Mouse (Mus musculus) embryonic facial prominence, embryonic 11.5 days (tissue): Measurements from ENCODE around the gene Dennd6b. TPM values are rescaled to one million over a fixed set of nuclear protein-coding genes. Genes with fewer than 3 reads are reported as not detected.

ENCODE experiments used
- ATAC-seq: fragments of 200-750 bp; cut with Nextera tagmentation; replicated peaks from 2 replicates; pipeline ENCODE4 v1.8.0; 2017; ENCODE audit warnings: low read depth; ENCODE audit not compliant: insufficient number of reproducible peaks, low FRiP score, low TSS enrichment
- DNase-seq: peaks from one replicate; pipeline ENCODE4 v3.0.0-alpha.2; 2015; ENCODE audit warnings: low spot score
- H3K27ac ChIP-seq: fragments of 300-500 bp; sonication (generic); replicated peaks from 2 replicates; pipeline ENCODE4 v1.5.1; 2014; ENCODE audit warnings: mild to moderate bottlenecking, low read depth, low read length, control low read depth
- H3K27me3 ChIP-seq: fragments of 300-500 bp; sonication (generic); 2 replicates; pipeline ENCODE4 v1.6.1; 2014; ENCODE audit warnings: mild to moderate bottlenecking, low read length, moderate library complexity, mixed read lengths; ENCODE audit not compliant: control insufficient read depth, insufficient read depth
- H3K36me3 ChIP-seq: fragments of 300-500 bp; sonication (generic); replicated peaks from 2 replicates; pipeline ENCODE4 v1.6.1; 2014; ENCODE audit warnings: low read depth, mild to moderate bottlenecking, low read length, moderate library complexity, mixed read lengths; ENCODE audit not compliant: control insufficient read depth, insufficient read depth
- H3K4me1 ChIP-seq: fragments of 300-500 bp; sonication (generic); 2 replicates; pipeline ENCODE4 v1.6.1; 2014; ENCODE audit warnings: low read length, mixed read lengths; ENCODE audit not compliant: control insufficient read depth, insufficient read depth
- H3K4me2 ChIP-seq: fragments of 300-500 bp; sonication (generic); 2 replicates; pipeline ENCODE4 v1.6.1; 2014; ENCODE audit warnings: low read depth, mild to moderate bottlenecking, control low read depth, low read length, moderate library complexity
- H3K4me3 ChIP-seq: fragments of 300-500 bp; sonication (generic); 2 replicates; pipeline ENCODE4 v1.5.1; 2014; ENCODE audit warnings: low read depth, low read length, control low read depth
- H3K9ac ChIP-seq: fragments of 300-500 bp; sonication (generic); replicated peaks from 2 replicates; pipeline ENCODE4 v1.6.1; 2014; ENCODE audit warnings: mild to moderate bottlenecking, control low read depth, low read length
- H3K9me3 ChIP-seq: fragments of 300-500 bp; sonication (generic); replicated peaks from 2 replicates; pipeline ENCODE4 v1.6.1; 2016; ENCODE audit warnings: mild to moderate bottlenecking, low read length, inconsistent platforms, mixed read lengths; ENCODE audit not compliant: control insufficient read depth
- WGBS: fragments of 180-500 bp; shearing (Covaris S2); extraction: QIAGEN DNeasy Blood & Tissue Kit; methylation state at CpG from one replicate; pipeline ENCODE4 v1.1.7; 2014; 5-methylcytosine and 5-hydroxymethylcytosine counted together
- microRNA-seq: library from miRNA; unstranded; fragments of <30 nt; microRNA quantifications from one replicate; pipeline ENCODE4, GENCODE M21; 2016; ENCODE audit warnings: borderline number of aligned reads
- polyA plus RNA-seq: library from polyadenylated mRNA; unstranded; fragments of >200 nt; fragmentation: Nextera tagmentation; extraction: Ambion mirVana; gene quantifications from 2 replicates; pipeline ENCODE4 v1.2.1, GENCODE M21; 2014

Gene Dennd6b
- polyA plus RNA-seq, 1 experiment from 2014 or later, result 14.9 TPM

DNA sequence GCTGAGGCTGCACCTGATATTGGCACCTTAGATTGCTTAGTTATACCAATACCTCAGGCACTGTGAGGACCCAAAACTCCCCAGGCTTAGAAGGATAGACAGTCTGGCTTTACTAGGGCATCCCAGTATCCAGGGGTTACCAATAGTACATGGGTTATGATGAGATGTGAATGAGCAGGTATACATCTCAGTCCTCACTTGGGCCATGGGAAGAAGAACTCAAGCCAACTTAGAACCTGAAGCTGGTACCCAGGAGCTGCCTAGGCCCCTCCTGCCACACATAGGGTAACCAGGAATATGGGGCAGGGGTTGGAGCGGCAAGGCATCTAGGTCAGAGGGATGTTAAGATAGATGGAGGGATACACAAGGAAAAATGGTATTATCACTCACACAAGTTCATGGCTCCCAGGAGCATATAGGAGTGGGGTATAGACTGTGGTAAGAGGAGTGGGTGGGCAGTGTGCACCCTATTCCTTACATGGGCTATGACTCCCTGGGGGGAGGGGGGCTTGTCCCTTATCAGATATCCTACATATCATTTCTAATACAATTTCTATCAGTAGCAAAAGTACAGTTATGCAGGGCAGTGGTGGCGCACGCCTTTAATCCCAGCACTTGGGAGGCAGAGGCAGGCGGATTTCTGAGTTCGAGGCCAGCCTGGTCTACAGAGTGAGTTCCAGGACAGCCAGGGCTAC, 59.7 kb downstream of the Dennd6b start:
- no peaks in the 10 kb centered on the region for H3K36me3 ChIP-seq
- peaks cover 3% of the 10 kb centered on the region for H3K4me1 ChIP-seq
- H3K9me3 ChIP-seq, result no peaks in the 10 kb centered on the region
- H3K4me2 ChIP-seq, result no peak overlapping the region
- 93% methylated on average over 5 of the region's 5 CpGs for WGBS
- ATAC-seq, result no peak
- DNase-seq, result no peak
- no peak overlapping the region for H3K9ac ChIP-seq
- no peak overlapping the region for H3K27ac ChIP-seq
- peaks cover 17% of the 10 kb centered on the region for H3K27me3 ChIP-seq
- no peak overlapping the region for H3K4me3 ChIP-seq

Small RNA genes within 50 kb of the gene (microRNA-seq; reads per million reads assigned to microRNA genes)
- gene Mir6958 (2.8 reads per million), gene Mir7118 (not detected)

Other genes with a start within 250 kb of the Dennd6b start
- gene Ttll8, start 242.1 kb downstream of the Dennd6b start, polyA plus RNA-seq, result not detected in 2 replicates
- gene Mlc1, start 217.5 kb downstream of the Dennd6b start, polyA plus RNA-seq, result 0.82 and 1.1 TPM in 2 replicates
- 0.39 TPM in 1 of 2 replicates, not detected in the other for gene Mov10l1, start 213.6 kb downstream of the Dennd6b start, polyA plus RNA-seq
- gene Panx2, start 136.8 kb downstream of the Dennd6b start, polyA plus RNA-seq, result 0.24 and 0.28 TPM in 2 replicates
- gene Trabd, start 121.4 kb downstream of the Dennd6b start, polyA plus RNA-seq, result 38.0 and 43.6 TPM in 2 replicates
- gene Selenoo, start 107.4 kb downstream of the Dennd6b start, polyA plus RNA-seq, result 17.2 and 17.7 TPM in 2 replicates
- gene Tubgcp6, start 73.4 kb downstream of the Dennd6b start, polyA plus RNA-seq, result 15.6 and 17.0 TPM in 2 replicates
- gene Hdac10, start 67.8 kb downstream of the Dennd6b start, polyA plus RNA-seq, result 10.3 and 11.3 TPM in 2 replicates
- 10.1 and 11.9 TPM in 2 replicates for gene Mapk12, start 55.8 kb downstream of the Dennd6b start, polyA plus RNA-seq
- gene Mapk11, start 46.9 kb downstream of the Dennd6b start, polyA plus RNA-seq, result 12.7 and 13.5 TPM in 2 replicates
- 113 and 122 TPM in 2 replicates for gene Plxnb2, start 15.7 kb downstream of the Dennd6b start, polyA plus RNA-seq
- gene Ppp6r2, start 15.1 kb upstream of the Dennd6b start, polyA plus RNA-seq, result 22.8 and 25.1 TPM in 2 replicates
- gene Sbf1, start 118.8 kb upstream of the Dennd6b start, polyA plus RNA-seq, result 39.0 and 49.7 TPM in 2 replicates
- 0.26 TPM in 1 of 2 replicates, not detected in the other for gene Adm2, start 126.2 kb upstream of the Dennd6b start, polyA plus RNA-seq
- not detected in 2 replicates for gene Miox, start 137.9 kb upstream of the Dennd6b start, polyA plus RNA-seq
- 21.6 and 33.5 TPM in 2 replicates for gene Lmf2, start 159.2 kb upstream of the Dennd6b start, polyA plus RNA-seq
- 158 and 171 TPM in 2 replicates for gene Ncaph2, start 159.2 kb upstream of the Dennd6b start, polyA plus RNA-seq
- gene Sco2, start 177.3 kb upstream of the Dennd6b start, polyA plus RNA-seq, result 4.8 and 5.2 TPM in 2 replicates
- 1.4 and 2.1 TPM in 2 replicates for gene Tymp, start 180.5 kb upstream of the Dennd6b start, polyA plus RNA-seq
- gene Odf3b, start 182.8 kb upstream of the Dennd6b start, polyA plus RNA-seq, result 0.38 and 0.45 TPM in 2 replicates
- not detected in 2 replicates for gene Klhdc7b, start 188.4 kb upstream of the Dennd6b start, polyA plus RNA-seq
- gene Syce3, start 214.0 kb upstream of the Dennd6b start, polyA plus RNA-seq, result not detected in 2 replicates
- gene Cpt1b, start 229.4 kb upstream of the Dennd6b start, polyA plus RNA-seq, result 0.22 and 0.69 TPM in 2 replicates
- gene C730034F03Rik, start 233.1 kb upstream of the Dennd6b start, polyA plus RNA-seq, result 0.63 and 2.3 TPM in 2 replicates
- 0.15 TPM in 1 of 2 replicates, not detected in the other for gene Gm44502, start 233.2 kb upstream of the Dennd6b start, polyA plus RNA-seq
- 42.2 and 46.5 TPM in 2 replicates for gene Chkb, start 233.4 kb upstream of the Dennd6b start, polyA plus RNA-seq